Mouse (Mus musculus) thymus, postnatal 36 days (tissue): ENCODE measurements around the gene Ovol1.

Source experiments
- DNase-seq, 2 experiments: peaks; one replicate each; pipeline ENCODE4 v3.0.0; 2022; ENCODE audit warnings: mixed read lengths in 2 of 2

Ovol1 gene

DNA sequence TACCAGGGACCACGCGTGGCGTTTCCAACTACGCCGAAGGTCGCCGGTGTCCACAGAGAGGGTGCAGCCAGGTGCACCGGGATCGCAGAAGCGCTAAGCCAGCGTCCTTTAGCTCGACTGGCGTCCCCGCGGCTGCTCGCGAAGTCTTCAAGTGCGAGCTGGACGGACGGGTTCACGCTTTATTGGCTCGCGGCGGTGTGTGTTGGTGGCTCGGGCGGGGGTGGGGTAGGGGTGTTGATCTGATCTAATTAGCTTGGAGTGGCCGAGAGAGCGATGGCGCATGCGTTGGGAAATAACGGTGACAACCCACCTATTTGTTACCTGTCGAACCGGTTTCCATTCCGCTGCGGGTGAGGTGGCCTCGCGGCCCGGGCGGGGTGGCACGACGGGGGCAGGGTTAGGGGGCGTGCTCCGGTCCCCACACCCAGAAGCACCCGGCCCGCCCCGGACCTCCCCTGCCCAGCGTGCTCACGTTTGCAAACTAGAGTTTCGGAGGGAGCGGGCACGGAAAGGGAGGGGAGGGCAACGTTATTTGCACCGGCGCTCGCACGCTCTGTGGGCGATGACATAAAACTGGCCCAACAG is at the start of gene Ovol1:
Gene Ovol1, minus strand, starts transcription at position 190 of the 585 bp plus-strand sequence.
- DNase-seq = no peak

GRCm38 (mm10) chr19:5609547-5610404 is 49.3 kb upstream of the Ovol1 start, which contains the start of gene Kat5:
Gene Kat5, minus strand, starts transcription at chr19:5610237.
- DNase-seq = peak; percentile 91 to 93

GRCm38 (mm10) chr19:5609171-5609546 is 48.7 kb upstream of the Ovol1 start:
- no peak for DNase-seq

GRCm38 (mm10) chr19:5608707-5609106 is 48.3 kb upstream of the Ovol1 start:
- DNase-seq = peak in 1 of 2 experiments; percentile 29

DNA sequence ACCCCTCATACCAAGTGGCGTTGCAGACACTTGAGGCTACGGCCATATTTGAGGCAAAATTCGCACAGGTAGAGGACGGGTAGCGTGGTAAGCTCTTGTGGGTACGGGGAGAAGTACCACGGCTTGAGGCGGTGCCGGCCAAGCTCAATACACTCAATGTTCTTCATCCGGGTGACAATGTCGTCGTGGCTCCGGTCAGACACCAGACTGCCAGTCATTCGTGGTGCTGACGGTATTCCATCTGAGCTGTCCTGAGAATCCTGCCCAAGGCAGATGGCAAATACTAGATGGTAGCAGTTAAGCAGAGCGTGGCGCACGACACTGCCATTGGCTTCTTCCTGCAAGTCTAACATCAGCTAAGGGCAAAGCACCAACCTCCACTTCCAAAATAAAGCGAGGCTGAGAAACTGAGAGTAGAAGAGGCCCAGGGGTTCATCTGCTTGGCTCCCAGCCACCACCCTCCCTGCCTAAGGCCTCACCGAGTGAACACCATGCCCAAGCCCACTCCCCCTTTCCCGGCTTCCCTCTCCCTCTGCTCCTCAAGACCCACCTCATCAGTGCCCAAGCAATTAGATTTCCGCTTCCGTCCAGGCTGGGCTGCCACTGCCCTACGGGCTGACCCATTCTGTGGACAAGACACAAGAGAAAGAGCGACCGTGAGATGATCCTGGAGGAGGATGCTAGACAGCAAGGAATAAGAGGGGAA is 47.4 kb upstream of the Ovol1 start:
- peak in 1 of 2 experiments; percentile 20 for DNase-seq

GRCm38 (mm10) chr19:5606196-5606595 is 45.8 kb upstream of the Ovol1 start:
- no peak for DNase-seq

- no peak for DNase-seq
Observed at GRCm38 (mm10) chr19:5605126-5605525, 44.7 kb upstream of the Ovol1 start.

DNA sequence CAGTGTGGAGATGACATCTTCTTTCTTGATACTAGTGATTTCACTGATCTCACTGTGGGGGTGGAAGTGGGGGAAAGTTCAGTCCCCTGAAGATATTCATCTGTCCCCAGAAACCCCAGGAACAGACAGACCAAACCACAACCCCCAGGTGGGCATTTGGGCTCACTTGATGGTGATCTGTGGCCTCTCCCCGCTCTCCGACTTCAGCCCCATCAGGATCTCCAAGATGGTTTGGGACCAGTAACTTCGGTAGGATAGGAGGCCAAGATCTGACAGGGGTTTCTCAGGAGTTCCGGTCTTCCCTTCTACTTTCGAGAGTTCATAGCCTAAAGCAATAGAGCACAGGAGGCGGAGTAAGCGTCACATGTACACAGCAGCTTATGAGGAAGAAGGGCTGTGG is 43.2 kb upstream of the Ovol1 start:
- no peak for DNase-seq

- DNase-seq = peak; percentile 83 to 88
Observed at GRCm38 (mm10) chr19:5601752-5602541, 41.5 kb upstream of the Ovol1 start, which contains the start of gene Rnaseh2c. Gene Rnaseh2c, plus strand, starts transcription at chr19:5601873.

DNA sequence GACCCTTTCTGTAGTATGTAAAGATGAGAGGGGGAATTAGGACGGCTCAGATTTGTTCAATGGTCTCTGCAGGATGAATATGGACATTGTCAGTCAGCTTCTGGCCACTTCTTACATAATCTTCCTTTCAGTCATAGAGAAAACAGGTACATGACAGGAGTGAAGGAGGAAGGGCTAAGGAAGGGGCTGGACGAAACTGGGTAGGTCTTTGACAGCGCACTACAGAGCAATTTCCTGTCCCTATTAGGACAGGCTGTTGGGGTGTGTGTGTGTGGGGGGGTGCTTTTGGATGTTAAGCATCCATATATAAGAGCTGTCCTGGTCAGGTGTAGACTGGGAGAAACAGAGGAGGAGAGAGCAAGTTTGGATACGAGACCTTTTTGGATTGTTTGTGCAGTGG is 38.8 kb upstream of the Ovol1 start:
- no peak for DNase-seq

- DNase-seq = no peak
Observed at GRCm38 (mm10) chr19:5591888-5592287, 31.4 kb upstream of the Ovol1 start.

DNA sequence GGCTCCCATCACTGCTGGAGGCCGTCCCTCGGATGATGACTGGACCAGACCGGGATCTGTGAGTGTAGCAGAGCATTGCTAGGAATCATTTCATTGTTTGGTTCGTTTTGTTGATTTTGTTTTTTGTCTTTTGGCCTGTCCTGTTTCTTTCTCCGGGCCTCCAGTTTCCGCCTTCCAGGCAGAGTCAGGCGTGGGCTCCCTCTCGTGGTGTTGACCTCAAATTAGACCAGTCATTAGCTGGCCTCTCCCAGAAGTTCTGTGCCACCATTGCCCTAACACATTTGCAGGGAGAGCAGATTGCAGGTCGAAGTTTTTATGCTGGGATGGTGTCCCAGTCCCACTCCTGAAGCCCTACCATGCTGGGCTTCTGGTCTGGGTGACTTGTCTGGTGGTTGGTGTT is 28.7 kb upstream of the Ovol1 start:
- DNase-seq = no peak

DNA sequence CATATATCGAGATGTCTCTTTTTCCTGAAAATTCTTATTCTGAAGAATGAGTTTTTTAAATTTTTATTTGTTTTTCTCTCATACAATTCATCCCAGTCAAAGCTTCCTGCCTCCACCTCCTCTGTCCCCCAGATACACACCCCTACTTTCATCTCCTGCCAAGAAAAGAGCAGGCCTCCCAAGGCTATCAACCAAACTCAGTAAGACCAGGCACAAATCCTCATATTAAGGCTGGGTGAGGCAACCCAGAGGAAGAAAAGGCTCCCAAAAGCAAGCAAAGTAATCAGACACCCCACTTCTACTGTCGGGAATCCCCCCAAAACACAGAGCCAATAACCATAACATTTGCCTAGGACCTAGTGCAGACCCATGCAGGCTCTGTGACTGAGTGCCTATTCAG is 21.5 kb upstream of the Ovol1 start:
- no peak for DNase-seq

DNA sequence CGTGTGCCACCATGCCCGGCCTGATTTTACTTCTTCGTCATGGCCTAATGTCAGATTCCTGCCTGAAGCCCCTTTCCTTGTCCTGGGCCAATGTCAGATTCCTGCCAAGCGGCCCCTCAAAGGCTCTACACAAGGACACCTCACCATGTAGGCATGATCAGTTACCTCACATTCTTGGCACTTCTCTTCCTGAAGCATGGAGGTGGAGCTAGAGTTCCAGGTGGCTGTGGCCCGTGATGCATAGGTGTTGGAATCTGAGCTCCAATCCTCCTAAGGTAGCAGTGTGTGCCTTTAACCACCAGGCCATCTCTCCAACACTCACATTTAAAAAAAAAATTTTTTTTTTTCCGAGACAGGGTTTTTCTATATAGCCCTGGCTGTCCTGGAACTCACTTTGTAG is 20.3 kb upstream of the Ovol1 start:
- no peak for DNase-seq

DNA sequence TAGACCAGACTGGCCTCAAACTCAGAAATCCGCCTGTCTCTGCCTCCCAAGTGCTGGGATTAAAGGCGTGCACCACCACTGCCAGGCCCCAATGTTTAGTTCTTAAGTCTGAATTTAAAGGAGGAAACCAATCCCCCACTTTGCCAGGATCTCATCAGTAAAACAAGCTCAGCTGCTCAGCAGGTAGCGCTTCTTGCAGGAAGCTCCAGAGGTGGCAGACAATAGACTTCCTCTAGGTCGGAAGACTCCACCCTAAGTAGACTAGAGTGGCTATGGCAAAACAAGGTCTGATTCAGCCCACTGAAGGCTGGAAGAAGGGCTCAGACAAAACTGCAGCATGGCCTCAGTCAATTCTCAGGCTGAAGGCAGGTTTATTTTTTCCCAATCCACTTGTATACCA is 19.5 kb upstream of the Ovol1 start:
- DNase-seq = no peak

DNA sequence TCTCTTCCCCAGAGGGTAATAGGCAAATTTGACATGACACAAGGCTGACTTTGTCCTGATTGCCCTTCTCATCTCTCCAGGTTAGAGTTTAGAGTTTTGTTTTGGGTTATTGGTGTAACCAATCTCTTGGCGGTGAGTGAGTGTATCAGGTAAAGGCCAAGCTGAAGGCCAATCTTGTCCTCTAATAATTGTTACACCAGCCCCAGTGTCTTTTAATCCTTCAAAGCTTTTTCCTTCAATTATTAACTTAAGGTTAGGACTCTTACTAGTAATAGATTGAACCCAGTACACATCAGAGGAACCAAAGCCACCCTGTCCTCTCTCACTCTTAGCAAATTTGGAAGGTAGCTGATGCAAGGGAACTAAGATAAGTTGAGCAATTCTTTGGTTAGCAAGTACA is 14.9 kb upstream of the Ovol1 start:
- DNase-seq = no peak

- DNase-seq = no peak
Observed at GRCm38 (mm10) chr19:5572331-5573125, 12.1 kb upstream of the Ovol1 start.

DNA sequence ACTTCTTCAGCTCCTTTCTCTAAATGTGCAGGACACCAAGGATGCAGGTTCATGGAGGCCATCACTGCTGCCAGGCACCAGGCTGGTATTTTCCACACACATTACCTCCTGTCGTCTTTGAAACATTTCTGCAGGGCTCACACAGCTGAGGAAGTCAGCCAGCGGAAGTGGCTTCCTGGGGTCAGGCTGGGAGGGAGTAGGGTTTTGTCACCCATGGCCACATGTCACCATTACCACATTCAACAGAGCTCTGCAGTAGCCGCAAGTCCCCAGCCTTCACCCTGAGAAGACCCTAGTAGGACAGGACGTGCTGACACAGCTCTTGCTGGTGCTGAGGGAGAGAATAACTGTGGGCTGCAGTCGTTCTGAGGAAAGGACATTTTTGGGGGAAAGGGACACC is 11.4 kb upstream of the Ovol1 start:
- peak; percentile 40 to 58 for DNase-seq

DNA sequence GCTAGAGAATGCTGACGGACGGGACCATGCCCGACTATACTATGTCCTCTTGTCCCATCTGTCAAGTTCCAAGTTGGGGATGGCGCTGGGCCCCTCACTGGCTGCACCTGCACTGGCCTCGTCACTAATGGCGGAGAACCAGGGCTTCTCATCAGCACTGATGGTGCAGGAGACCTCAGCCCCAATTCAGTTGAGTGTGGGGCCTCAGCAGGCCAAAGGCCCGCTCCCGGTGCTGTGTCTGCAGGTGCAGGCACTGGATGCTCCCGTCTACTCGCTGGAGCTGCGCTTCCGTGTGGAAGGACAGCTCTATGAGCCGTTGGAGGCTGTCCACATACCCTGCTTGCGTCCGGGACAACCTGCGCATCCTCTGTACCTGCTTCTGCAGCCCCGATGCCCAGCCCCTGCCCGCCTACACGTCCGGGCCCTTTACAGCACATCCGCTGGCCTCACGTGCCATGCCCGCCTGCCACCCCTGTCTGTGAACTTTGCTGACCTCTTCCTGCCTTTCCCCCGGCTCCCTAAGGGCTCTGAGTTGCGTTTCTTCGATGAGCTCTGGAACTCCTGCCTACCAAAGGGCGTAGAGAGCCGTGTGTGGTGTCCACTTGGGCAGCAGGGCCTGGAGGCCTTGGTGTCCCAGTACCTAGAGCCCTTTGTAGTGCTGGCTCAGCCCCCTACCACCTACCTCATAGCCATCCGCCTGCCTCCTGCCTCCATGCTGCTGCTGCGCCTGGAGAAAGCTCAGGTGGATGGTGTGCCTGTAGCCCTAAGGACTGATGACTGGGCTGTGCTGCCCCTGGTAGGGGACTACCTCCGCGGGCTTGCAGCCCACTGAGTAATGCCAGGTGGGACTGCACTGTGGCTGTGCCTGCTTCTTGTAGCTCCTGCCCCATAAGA is 10.2 kb upstream of the Ovol1 start:
- peak in 1 of 2 experiments; percentile 23 for DNase-seq

DNA sequence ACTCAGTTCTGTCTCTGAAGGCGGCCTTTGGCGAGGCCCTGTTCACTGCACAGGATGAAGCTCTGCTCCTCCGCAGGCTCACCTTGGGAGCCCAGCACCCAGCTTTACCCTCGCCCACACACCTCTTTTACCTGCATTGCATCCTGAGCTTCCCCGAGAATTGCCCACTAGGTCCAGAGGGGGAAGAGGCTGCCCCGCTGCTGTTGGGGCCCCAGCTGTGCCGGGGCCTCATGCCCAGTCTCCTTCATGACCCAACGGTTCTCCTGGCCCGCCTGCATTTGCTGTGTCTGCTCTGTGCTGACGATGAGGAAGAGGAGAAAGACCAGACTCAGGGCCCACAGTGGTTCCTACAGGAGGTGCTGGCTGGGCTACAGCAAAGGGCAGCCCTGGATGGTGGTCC is 9.1 kb upstream of the Ovol1 start:
- DNase-seq = no peak
